Mouse (Mus musculus) liver, postnatal 0 days (tissue): ENCODE measurements around the gene AU040320. TPM values are rescaled to one million over a fixed set of nuclear protein-coding genes. Genes with fewer than 3 reads are reported as not detected.

Source experiments
- ATAC-seq: fragments of 200-750 bp; cut with Nextera tagmentation; 2 replicates; pipeline ENCODE4 v1.8.0; 2017; ENCODE audit warnings: mild to moderate bottlenecking, moderate library complexity
- DNase-seq: peaks from one replicate; pipeline ENCODE4 v3.0.0-alpha.2; 2016
- H3K27ac ChIP-seq: fragments of 300-500 bp; sonication (generic); 2 replicates; pipeline ENCODE4 v1.5.1; 2014; ENCODE audit warnings: antibody characterized with exemption, moderate library complexity, mild to moderate bottlenecking, low read depth
- H3K27me3 ChIP-seq: fragments of 300-500 bp; sonication (generic); 2 replicates; pipeline ENCODE4 v1.6.1; 2014; ENCODE audit warnings: low read length, control low read depth, mixed read lengths; ENCODE audit not compliant: insufficient read depth
- H3K36me3 ChIP-seq: fragments of 300-500 bp; sonication (generic); replicated peaks from 2 replicates; pipeline ENCODE4 v1.6.1; 2014; ENCODE audit warnings: mild to moderate bottlenecking, control low read depth, low read length, moderate library complexity, mixed read lengths; ENCODE audit not compliant: insufficient read depth
- H3K4me1 ChIP-seq: fragments of 300-500 bp; sonication (generic); 2 replicates; pipeline ENCODE4 v1.6.1; 2014; ENCODE audit warnings: antibody characterized with exemption, mild to moderate bottlenecking, control low read depth; ENCODE audit not compliant: insufficient read depth
- H3K4me2 ChIP-seq: fragments of 300-500 bp; sonication (generic); 2 replicates; pipeline ENCODE4 v1.6.1; 2014; ENCODE audit warnings: low read depth, mild to moderate bottlenecking, low read length, moderate library complexity, mixed read lengths
- H3K4me3 ChIP-seq: fragments of 300-500 bp; sonication (generic); 2 replicates; pipeline ENCODE4 v1.5.1; 2014; ENCODE audit warnings: low read depth, low read length
- H3K9ac ChIP-seq: fragments of 300-500 bp; sonication (generic); replicated peaks from 2 replicates; pipeline ENCODE4 v1.6.1; 2014; ENCODE audit warnings: mild to moderate bottlenecking, moderate library complexity
- H3K9me3 ChIP-seq: fragments of 300-500 bp; sonication (generic); 2 replicates; pipeline ENCODE4 v1.6.1; 2016; ENCODE audit warnings: mild to moderate bottlenecking, control low read depth, low read length, mixed read lengths
- CTCF ChIP-seq: sonication (generic); IDR thresholded peaks from 2 replicates; pipeline ENCODE4 v1.5.1; 2016; ENCODE audit warnings: antibody characterized with exemption, low read depth
- EP300 ChIP-seq: IDR thresholded peaks from 2 replicates; pipeline ENCODE4 v1.6.1; 2016; ENCODE audit warnings: antibody characterized with exemption, low read depth, mild to moderate bottlenecking
- WGBS: fragments of 180-500 bp; shearing (Covaris S2); extraction: QIAGEN DNeasy Blood & Tissue Kit; methylation state at CpG from one replicate; pipeline ENCODE4 v1.1.7; 2014; ENCODE audit not compliant: insufficient replicate concordance; 5-methylcytosine and 5-hydroxymethylcytosine counted together
- polyA plus RNA-seq: library from polyadenylated mRNA; unstranded; fragments of >200 nt; fragmentation: Nextera tagmentation; extraction: Ambion mirVana; gene quantifications from 2 replicates; pipeline ENCODE4 v1.2.1, GENCODE M21; 2015

Gene AU040320
- polyA plus RNA-seq, 1 experiment from 2014 or later = 9.5 TPM

DNA sequence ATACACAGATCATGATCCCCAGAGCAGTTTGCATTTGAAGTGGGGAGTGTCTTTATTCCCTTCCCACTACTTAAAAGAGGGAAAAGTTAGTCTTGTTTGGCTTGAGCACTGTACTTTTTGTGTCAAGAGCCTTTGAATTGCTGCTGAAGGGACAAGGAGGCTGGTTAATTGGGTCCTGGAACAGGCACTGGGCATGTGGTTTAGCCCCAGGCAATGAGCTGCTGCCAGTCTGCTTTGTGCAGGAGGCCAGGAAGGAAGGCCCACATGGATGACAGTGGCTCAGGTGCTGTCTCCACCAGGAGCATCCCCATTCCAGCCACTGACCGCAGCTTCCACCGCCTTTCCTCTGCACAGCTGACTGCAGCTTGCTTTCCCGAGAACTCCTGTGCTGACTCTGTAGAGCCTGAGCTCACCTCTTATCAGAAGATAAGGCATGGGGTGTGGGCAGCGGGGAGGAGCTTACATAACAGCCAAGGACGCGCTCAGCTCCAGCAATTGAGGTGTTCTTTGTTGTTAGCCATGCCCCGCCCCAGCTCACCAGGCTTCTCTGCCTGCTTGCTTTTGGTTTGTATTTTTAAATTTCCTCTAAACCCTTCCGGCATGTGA, 50.0 kb downstream of the AU040320 start:
- no peak for TF ChIP-seq CTCF
- no peak for TF ChIP-seq EP300
- Histone ChIP-seq H3K9ac (no peak overlapping the region), H3K4me1 (0 out of 2 replicates have a peak, but pooled peaks cover 2% of the 10 kb centered on the region), H3K4me2 (peak overlapping the region; percentile 22; the same call in 1 of the 2 replicates), H3K27me3 (no peaks in the 10 kb centered on the region), H3K9me3 (no peaks in the 10 kb centered on the region), H3K36me3 (peaks cover 2% of the 10 kb centered on the region), H3K4me3 (no peak overlapping the region), H3K27ac (no peak overlapping the region)
- 35% methylated on average over 8 of the region's 8 CpGs for WGBS
- DNase-seq (peak; percentile 26), ATAC-seq (0 out of 2 replicates have a peak, but pooled peaks have one; percentile 23)

DNA sequence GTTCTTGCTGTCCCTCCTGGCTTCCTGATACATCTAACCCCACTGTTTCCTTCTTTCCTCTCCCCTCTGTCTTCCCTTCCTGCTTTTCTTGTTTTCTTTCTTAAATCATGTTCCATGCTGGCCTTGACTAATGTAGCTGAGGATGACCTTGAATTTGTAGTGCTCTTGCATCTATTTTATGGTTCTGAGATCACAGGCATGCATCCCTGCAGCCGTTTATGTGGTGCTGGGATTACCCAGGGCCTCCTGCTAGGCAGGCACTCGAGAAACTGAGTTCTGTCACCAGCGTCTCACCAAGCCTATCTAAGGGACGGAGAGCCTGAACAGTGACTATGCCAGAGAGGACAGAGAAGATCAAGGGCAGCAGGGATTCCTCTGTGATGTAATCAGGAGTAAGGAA, 52.4 kb downstream of the AU040320 start:
- Histone ChIP-seq H3K4me1 (0 out of 2 replicates have a peak, but pooled peaks cover 2% of the 10 kb centered on the region), H3K27me3 (no peaks in the 10 kb centered on the region), H3K27ac (no peak overlapping the region), H3K36me3 (peaks cover 7% of the 10 kb centered on the region), H3K9me3 (no peaks in the 10 kb centered on the region), H3K9ac (no peak overlapping the region), H3K4me2 (no peak overlapping the region), H3K4me3 (no peak overlapping the region)
- TF ChIP-seq EP300 = no peak
- no peak for TF ChIP-seq CTCF
- DNase-seq (no peak), ATAC-seq (no peak)
- WGBS = 68% methylated on average over 4 of the region's 4 CpGs

GRCm38 (mm10) chr4:126806692-126807427, 53.5 kb downstream of the AU040320 start:
- Histone ChIP-seq H3K9me3 (no peaks in the 10 kb centered on the region), H3K27me3 (no peaks in the 10 kb centered on the region), H3K4me1 (0 out of 2 replicates have a peak, but pooled peaks cover 2% of the 10 kb centered on the region), H3K4me2 (no peak overlapping the region), H3K36me3 (peaks cover 7% of the 10 kb centered on the region), H3K9ac (no peak overlapping the region), H3K4me3 (no peak overlapping the region), H3K27ac (no peak overlapping the region)
- no peak for DNase-seq
- 51% methylated on average over 7 of the region's 7 CpGs for WGBS
- ATAC-seq = peak; percentile 40; the same call in 1 of the 2 replicates
- TF ChIP-seq EP300 = no peak
- no peak for TF ChIP-seq CTCF

- Histone ChIP-seq H3K9me3 (no peaks in the 10 kb centered on the region), H3K4me1 (0 out of 2 replicates have a peak, but pooled peaks cover 2% of the 10 kb centered on the region), H3K36me3 (peaks cover 7% of the 10 kb centered on the region), H3K4me2 (no peak overlapping the region), H3K27me3 (no peaks in the 10 kb centered on the region), H3K9ac (no peak overlapping the region), H3K27ac (no peak overlapping the region), H3K4me3 (no peak overlapping the region)
- 82% methylated on average over 3 of the region's 3 CpGs for WGBS
- DNase-seq = no peak
- TF ChIP-seq CTCF (no peak), EP300 (no peak)
- no peak for ATAC-seq
These were observed 57.2 kb downstream of the AU040320 start for GRCm38 (mm10) chr4:126810566-126810965.

DNA sequence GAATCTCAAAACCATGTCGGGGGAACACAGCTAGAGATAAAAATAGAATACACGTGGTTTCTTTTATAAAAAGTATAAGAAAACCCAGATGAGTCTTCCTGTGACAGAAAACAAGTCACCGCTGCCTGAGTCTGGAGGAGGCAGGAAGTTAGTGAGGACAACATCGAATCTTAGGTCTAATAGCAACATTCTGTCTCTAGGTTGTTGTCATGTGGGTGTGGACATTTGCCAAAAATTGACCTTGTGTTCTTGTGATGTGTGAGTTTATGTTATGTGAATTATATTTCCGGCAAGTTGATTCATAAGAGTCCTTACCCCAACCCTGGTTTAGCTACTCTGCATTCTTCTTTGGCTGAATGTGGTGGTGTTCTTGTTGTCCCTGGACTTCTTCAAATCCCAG, 59.9 kb downstream of the AU040320 start:
- Histone ChIP-seq H3K4me3 (no peak overlapping the region), H3K27ac (no peak overlapping the region), H3K9me3 (no peaks in the 10 kb centered on the region), H3K4me2 (no peak overlapping the region), H3K27me3 (no peaks in the 10 kb centered on the region), H3K36me3 (peaks cover 16% of the 10 kb centered on the region), H3K9ac (no peak overlapping the region), H3K4me1 (no peaks in the 10 kb centered on the region)
- no peak for DNase-seq
- TF ChIP-seq EP300 (no peak), CTCF (no peak)
- 52% methylated on average over 5 of the region's 5 CpGs for WGBS
- ATAC-seq = no peak

- Histone ChIP-seq H3K27ac (no peak overlapping the region), H3K4me1 (no peaks in the 10 kb centered on the region), H3K9me3 (no peaks in the 10 kb centered on the region), H3K36me3 (peaks cover 13% of the 10 kb centered on the region), H3K9ac (no peak overlapping the region), H3K4me2 (no peak overlapping the region), H3K27me3 (no peaks in the 10 kb centered on the region), H3K4me3 (no peak overlapping the region)
- WGBS = 52% methylated on average over 5 of the region's 5 CpGs
- ATAC-seq (no peak), DNase-seq (no peak)
- no peak for TF ChIP-seq CTCF
- TF ChIP-seq EP300 = no peak
These were observed 61.5 kb downstream of the AU040320 start for GRCm38 (mm10) chr4:126814854-126815253.
